Mouse (Mus musculus) layer of hippocampus, postnatal 10 days (tissue): Measurements from ENCODE around the gene Enah. TPM values are rescaled to one million over a fixed set of nuclear protein-coding genes. Genes with fewer than 3 reads are reported as not detected.

Experiments
- DNase-seq, 2 experiments: peaks; one replicate each; pipeline ENCODE4 v3.0.0; 2021; ENCODE audit warnings: low spot score in 2 of 2
- total RNA-seq, 2 experiments: library from RNA; stranded (reverse); gene quantifications; 2 replicates each; pipeline ENCODE4 v1.2.3; 2021

Gene Enah
- total RNA-seq, 2 experiments from 2014 or later = 173 to 184 TPM

GRCm38 (mm10) chr1:181965277-181965676, 54.5 kb downstream of the Enah start:
- no peak for DNase-seq

DNA sequence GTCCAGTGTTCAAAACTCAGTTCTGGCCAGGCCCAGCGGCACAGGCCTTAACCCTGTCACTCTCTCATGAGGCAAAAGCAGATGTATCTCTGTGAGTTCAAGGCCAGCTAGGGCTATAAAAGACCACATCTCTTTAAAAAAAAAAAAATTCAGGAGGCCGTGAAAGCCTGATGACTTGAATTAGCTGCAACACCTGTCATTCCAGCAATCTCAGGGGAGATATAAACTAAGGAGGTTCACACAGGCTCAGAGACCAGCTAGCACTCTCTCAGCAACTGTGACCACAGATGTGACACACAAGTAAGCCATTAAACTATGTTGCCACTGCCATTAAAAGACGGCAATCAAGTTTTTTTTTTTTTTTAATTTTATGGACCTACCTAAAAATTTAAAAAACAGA, 56.0 kb downstream of the Enah start:
- no peak for DNase-seq

DNA sequence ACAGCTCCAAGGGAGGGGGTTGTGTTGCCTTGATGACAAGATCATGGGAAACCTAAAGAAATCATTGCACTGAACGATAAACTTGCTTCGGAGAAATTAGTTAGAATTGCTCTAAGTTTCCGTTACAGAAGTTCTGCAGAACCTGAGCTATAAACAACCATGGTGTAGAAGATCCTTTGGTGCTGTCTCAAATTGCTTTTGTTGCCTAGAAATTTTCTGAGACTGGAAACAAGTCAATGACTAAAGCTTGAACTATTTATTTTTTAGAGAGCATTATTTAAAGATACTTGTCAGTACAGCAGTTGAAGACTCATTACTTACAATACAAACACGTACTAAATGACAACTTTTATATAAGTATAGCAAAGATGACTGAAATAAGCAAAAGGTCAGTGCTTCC, 56.4 kb downstream of the Enah start:
- DNase-seq = no peak

DNA sequence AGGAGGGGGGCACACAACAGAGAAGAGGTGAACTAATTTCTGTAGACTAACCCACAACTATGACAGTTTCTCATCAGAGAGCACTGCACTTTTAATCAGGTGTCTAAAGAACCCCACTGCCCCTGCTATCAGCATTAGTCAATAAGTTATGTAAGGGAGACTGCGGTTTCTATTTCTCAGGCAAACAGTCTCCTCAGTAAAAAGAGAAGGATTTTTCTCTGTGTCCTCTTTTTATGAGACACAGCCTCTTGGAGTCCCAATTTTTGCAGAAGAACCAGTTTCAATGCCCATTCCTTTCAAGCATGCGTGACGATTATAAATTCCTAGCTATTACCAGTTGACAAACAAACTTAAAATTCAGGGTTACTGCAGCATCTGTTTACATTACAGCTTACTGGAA, 59.4 kb downstream of the Enah start:
- no peak for DNase-seq

GRCm38 (mm10) chr1:181958392-181958791, 61.4 kb downstream of the Enah start:
- no peak for DNase-seq

DNA sequence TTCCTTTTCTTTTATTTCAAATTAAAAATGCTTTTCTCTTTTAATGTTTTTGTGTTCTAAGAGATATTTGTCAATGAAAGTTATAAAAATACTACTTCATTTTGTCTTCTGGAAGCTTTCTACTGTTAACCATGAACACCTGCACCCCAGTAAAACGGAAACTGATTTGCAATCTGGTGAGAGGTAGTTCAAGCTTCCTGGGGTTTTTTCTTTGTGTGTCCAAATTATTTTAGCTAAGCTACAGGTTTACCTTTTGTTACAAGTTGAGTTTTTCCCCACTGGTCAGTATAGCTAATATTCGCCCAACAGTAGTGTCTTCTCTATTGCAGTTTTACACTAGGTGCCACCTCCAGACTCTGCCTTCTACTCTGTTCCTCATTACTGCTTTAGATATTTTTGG, 62.1 kb downstream of the Enah start:
- DNase-seq = no peak

- no peak for DNase-seq
These were observed 66.2 kb downstream of the Enah start for GRCm38 (mm10) chr1:181953547-181953946.

DNA sequence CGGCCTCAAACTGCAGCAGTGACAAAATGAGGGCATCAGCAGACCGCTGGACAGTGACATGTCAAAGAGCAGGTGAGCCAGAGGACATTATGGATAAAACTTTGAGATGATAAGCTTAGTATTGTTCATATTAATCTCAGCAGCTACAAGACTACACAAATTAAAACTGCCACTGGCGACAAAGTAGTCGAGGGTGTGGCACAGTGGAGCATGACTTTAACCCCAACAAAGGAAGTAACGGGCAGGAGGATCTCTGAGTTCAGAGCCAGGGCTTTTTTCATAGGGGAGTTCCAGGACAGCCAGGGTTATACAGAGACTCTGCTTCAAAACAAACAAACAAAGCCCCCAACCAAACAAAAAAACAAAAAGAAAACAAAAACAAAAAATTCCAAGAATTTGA, 68.5 kb downstream of the Enah start:
- no peak for DNase-seq

DNA sequence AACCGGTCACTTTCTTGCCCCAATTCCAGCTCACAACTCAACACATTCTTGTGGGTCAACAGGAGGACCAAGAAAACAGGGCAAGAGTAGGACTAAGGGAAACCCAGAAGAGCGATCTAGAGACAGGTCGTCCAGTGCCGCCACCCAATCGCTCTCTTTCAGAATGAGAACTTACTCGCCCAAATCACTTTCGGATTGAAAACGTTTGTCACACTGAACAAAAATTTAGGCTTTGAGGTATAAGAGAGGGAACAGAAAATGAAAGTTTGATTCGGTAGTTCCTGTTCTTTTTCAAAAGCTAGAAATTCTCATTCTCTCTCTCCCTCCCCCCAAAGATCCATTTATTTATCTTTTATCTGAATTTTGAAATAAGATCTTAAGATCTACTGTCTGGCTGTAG, 69.1 kb downstream of the Enah start:
- no peak for DNase-seq

DNA sequence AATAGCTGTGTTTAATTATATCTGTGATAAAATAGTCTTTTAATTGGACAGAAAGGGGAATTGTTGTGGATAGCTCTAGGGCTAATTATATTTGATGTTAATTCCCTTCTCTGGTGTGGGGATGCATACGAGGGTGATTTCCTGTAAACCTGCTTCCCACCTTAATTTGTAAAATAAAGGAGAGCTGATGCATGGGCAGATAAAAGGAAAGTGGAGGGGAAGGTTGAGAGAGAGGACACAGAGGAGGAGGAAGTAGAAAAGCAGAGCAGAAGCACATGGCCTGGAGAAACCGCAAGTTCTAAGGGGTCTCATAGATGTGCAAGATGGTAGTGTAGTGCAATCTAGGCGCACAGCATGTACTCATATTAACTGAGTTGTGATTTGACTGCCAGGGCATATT, 71.6 kb downstream of the Enah start:
- DNase-seq = no peak

DNA sequence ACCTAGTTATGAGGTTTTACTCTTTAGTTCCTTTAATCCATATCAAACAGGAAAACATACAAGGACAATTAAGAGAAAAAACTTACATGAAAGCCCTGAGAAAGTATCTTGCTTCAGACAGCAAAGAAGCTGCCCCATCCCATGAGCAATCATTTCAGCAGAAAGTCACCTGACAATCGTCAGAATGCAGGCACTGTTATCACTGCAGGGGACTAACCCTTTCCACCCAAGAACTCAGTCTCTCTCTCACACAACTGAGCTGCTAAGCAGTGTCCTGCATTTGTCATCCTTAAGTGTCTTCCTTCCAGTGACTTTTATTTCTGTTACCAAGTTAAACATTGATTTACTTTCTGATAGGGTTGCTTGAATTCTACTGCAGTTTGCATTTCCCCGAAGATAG, 82.7 kb downstream of the Enah start:
- DNase-seq = no peak

GRCm38 (mm10) chr1:181928388-181928787, 91.4 kb downstream of the Enah start:
- DNase-seq = no peak

DNA sequence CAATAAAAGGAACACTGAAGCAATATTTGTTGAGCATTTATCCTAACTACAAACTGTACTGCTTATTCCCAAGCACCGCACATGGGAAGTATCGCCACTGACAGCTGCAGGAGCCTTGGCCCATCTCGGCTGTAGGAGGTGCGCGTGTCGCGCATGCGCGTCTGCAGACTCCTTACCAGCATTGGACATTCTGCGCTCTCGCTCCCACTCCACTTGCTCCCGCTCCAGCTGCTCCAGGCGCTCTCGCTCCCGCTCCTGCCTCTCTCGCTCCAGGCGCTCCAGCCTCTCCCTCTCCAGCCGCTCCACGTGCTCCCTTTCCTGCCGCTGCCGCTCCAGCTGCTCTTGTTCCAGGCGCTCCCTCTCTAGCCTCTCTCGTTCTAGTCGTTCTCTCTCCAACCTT, 96.4 kb downstream of the Enah start:
- DNase-seq = peak in 1 of 2 experiments; percentile 32

GRCm38 (mm10) chr1:181921580-181922494, 98.0 kb downstream of the Enah start:
- peak in 1 of 2 experiments; percentile 28 for DNase-seq

- no peak for DNase-seq
These were observed 107.9 kb downstream of the Enah start for GRCm38 (mm10) chr1:181911841-181912240.

GRCm38 (mm10) chr1:181901706-181902373, 118.0 kb downstream of the Enah start:
- no peak for DNase-seq

GRCm38 (mm10) chr1:181900846-181901245, 118.9 kb downstream of the Enah start:
- DNase-seq = no peak

DNA sequence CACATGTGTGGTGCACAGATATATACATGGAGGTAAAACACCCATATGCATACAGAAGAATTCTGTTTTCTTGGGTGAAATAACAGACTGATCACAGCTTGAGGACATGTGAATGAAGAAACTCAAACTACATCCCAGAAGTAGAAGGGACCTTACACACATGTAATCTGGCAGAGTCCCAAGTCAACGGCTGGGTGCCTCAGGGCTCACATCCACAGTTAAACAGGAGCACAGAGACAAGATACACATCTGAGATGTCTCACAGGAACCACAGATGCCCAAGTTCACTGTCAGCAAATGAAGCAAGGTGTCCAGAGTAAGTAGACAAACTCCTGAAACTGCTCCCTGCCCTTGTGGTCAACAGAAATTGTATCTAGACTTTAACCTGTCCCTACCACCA, 120.8 kb downstream of the Enah start:
- DNase-seq = no peak

- no peak for DNase-seq
These were observed 122.8 kb downstream of the Enah start for GRCm38 (mm10) chr1:181896991-181897390.

- peak in 1 of 2 experiments; percentile 46 for DNase-seq
These were observed 126.1 kb downstream of the Enah start for GRCm38 (mm10) chr1:181893721-181894120.

DNA sequence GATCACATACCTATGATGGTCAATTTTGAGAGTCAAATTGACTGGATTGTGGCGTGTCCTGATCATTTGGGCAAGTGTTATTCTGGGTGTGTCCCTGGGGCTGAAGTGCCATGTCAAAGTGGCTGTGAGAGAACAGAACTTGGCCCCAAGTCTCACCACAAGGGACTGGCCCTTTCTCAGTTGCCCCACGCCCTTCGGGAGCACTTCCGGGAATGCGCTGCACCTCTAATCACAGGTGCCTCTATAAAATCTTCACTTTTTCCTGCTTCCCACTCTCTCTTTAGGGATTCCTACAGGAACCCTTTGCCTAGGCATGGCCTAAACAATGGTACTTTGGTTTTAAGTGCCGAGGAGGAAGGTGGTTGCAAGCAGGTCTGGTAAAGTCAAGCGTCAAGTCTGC, 130.1 kb downstream of the Enah start:
- DNase-seq = no peak

DNA sequence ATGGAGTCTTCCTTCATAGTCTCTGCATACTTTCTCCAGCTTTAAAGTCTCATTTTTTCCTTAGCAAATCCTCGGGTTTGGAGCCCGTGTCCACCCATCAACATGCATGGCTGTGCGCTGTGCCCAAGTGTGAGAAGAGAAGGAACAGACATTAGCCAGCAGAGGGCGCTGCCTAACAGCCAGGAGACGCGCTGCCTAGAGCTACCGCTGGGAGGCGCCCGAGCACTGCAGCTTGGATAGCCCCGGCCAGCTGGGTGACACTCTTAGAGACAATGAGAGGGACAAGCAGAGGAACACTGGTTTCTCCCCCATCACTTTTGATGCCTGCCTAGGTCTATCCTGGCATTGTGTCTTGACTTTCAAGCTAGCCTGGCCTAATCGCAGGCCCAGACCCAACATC, 131.0 kb downstream of the Enah start:
- peak; percentile 97 to 98 for DNase-seq

- peak; percentile 56 to 68 for DNase-seq
These were observed 138.3 kb downstream of the Enah start for GRCm38 (mm10) chr1:181881532-181881931.
